Mouse (Mus musculus): ENCODE data around the gene Lmbr1l. TPM values are rescaled to one million over a fixed set of nuclear protein-coding genes. Genes with fewer than 3 reads are reported as not detected.

Gene Lmbr1l
- polyA plus RNA-seq, 1 experiment from 2014 or later: 13.4 TPM

- peak overlapping the region; percentile 79 for H3K9ac ChIP-seq (ENCODE audit: low read depth, low read length)
- ATAC-seq (ENCODE audit: low FRiP score) (peak; percentile 1; the same call in 1 of the 2 replicates), DNase-seq (ENCODE audit: low spot score) (no peak)
- no peaks in the 10 kb centered on the region for H3K27me3 ChIP-seq (ENCODE audit: control insufficient read depth, insufficient read depth, low read length)
- peaks cover 6% of the 10 kb centered on the region; the same call in 1 of the 2 replicates for H3K4me1 ChIP-seq (replicated peaks; ENCODE audit: control insufficient read depth, insufficient read depth, low read length)
- peaks cover 6% of the 10 kb centered on the region; the same call in 1 of the 2 replicates for H3K36me3 ChIP-seq (ENCODE audit: control insufficient read depth, insufficient read depth, low read length)
- peak overlapping the region; percentile 93; the same call in 1 of the 2 replicates for H3K27ac ChIP-seq (ENCODE audit: low read depth, low read length)
- H3K4me3 ChIP-seq (ENCODE audit: low read depth, low read length): peak overlapping the region; percentile 80
- H3K9me3 ChIP-seq (ENCODE audit: control insufficient read depth, low read length): no peaks in the 10 kb centered on the region
- H3K4me2 ChIP-seq (replicated peaks; ENCODE audit: low read depth, low read length): peak overlapping the region; percentile 69
- WGBS: under 1% methylated on average over 14 of the region's 14 CpGs
Measured at GRCm38 (mm10) chr15:98917091-98917490, 940 bp downstream of the Lmbr1l start.

- DNase-seq (ENCODE audit: low spot score) (no peak), ATAC-seq (ENCODE audit: low FRiP score) (no peak)
- H3K4me3 ChIP-seq (ENCODE audit: low read depth, low read length): peak overlapping the region; percentile 80
- H3K4me2 ChIP-seq (replicated peaks; ENCODE audit: low read depth, low read length): peak overlapping the region; percentile 69
- H3K27ac ChIP-seq (ENCODE audit: low read depth, low read length): no peak overlapping the region
- no peaks in the 10 kb centered on the region for H3K27me3 ChIP-seq (ENCODE audit: control insufficient read depth, insufficient read depth, low read length)
- 96% methylated on average over 4 of the region's 4 CpGs for WGBS
- H3K4me1 ChIP-seq (replicated peaks; ENCODE audit: control insufficient read depth, insufficient read depth, low read length): peaks cover 6% of the 10 kb centered on the region; the same call in 1 of the 2 replicates
- no peaks in the 10 kb centered on the region for H3K9me3 ChIP-seq (ENCODE audit: control insufficient read depth, low read length)
- H3K36me3 ChIP-seq (ENCODE audit: control insufficient read depth, insufficient read depth, low read length): peaks cover 14% of the 10 kb centered on the region; the same call in 1 of the 2 replicates
- H3K9ac ChIP-seq (ENCODE audit: low read depth, low read length): peak overlapping the region; percentile 79
Measured at GRCm38 (mm10) chr15:98916016-98916415, 2.0 kb downstream of the Lmbr1l start.

GRCm38 (mm10) chr15:98914903-98915302 lies 3.1 kb downstream of the Lmbr1l start:
- no peak for ATAC-seq (ENCODE audit: low FRiP score)
- H3K4me3 ChIP-seq (ENCODE audit: low read depth, low read length): no peak overlapping the region
- no peaks in the 10 kb centered on the region for H3K27me3 ChIP-seq (ENCODE audit: control insufficient read depth, insufficient read depth, low read length)
- H3K9me3 ChIP-seq (ENCODE audit: control insufficient read depth, low read length): no peaks in the 10 kb centered on the region
- WGBS: 95% methylated on average over 6 of the region's 6 CpGs
- no peak overlapping the region for H3K4me2 ChIP-seq (replicated peaks; ENCODE audit: low read depth, low read length)
- H3K9ac ChIP-seq (ENCODE audit: low read depth, low read length): no peak overlapping the region
- H3K4me1 ChIP-seq (replicated peaks; ENCODE audit: control insufficient read depth, insufficient read depth, low read length): peaks cover 6% of the 10 kb centered on the region; the same call in 1 of the 2 replicates
- H3K27ac ChIP-seq (ENCODE audit: low read depth, low read length): no peak overlapping the region
- DNase-seq (ENCODE audit: low spot score): no peak
- peaks cover 14% of the 10 kb centered on the region; the same call in 1 of the 2 replicates for H3K36me3 ChIP-seq (ENCODE audit: control insufficient read depth, insufficient read depth, low read length)

GRCm38 (mm10) chr15:98904692-98905091 lies 13.3 kb downstream of the Lmbr1l start:
- Histone ChIP-seq H3K4me3 (ENCODE audit: low read depth, low read length) (no peak overlapping the region), H3K9ac (ENCODE audit: low read depth, low read length) (no peak overlapping the region), H3K27me3 (ENCODE audit: control insufficient read depth, insufficient read depth, low read length) (no peaks in the 10 kb centered on the region), H3K4me2 (replicated peaks; ENCODE audit: low read depth, low read length) (no peak overlapping the region), H3K9me3 (ENCODE audit: control insufficient read depth, low read length) (no peaks in the 10 kb centered on the region), H3K36me3 (ENCODE audit: control insufficient read depth, insufficient read depth, low read length) (peaks cover 10% of the 10 kb centered on the region), H3K27ac (ENCODE audit: low read depth, low read length) (no peak overlapping the region), H3K4me1 (replicated peaks; ENCODE audit: control insufficient read depth, insufficient read depth, low read length) (0 out of 2 replicates have a peak, but pooled peaks cover 2% of the 10 kb centered on the region)
- WGBS: 28% methylated on average over 10 of the region's 10 CpGs
- no peak for ATAC-seq (ENCODE audit: low FRiP score)
- DNase-seq (ENCODE audit: low spot score): peak; percentile 81

- Histone ChIP-seq H3K9ac (ENCODE audit: low read depth, low read length) (no peak overlapping the region), H3K4me2 (replicated peaks; ENCODE audit: low read depth, low read length) (no peak overlapping the region), H3K27me3 (ENCODE audit: control insufficient read depth, insufficient read depth, low read length) (peaks cover 19% of the 10 kb centered on the region), H3K4me1 (replicated peaks; ENCODE audit: control insufficient read depth, insufficient read depth, low read length) (peaks cover 8% of the 10 kb centered on the region; the same call in 1 of the 2 replicates), H3K27ac (ENCODE audit: low read depth, low read length) (no peak overlapping the region), H3K4me3 (ENCODE audit: low read depth, low read length) (no peak overlapping the region), H3K36me3 (ENCODE audit: control insufficient read depth, insufficient read depth, low read length) (0 out of 2 replicates have a peak, but pooled peaks cover 2% of the 10 kb centered on the region), H3K9me3 (ENCODE audit: control insufficient read depth, low read length) (no peaks in the 10 kb centered on the region)
- WGBS: 94% methylated on average over 2 of the region's 2 CpGs
- DNase-seq (ENCODE audit: low spot score) (no peak), ATAC-seq (ENCODE audit: low FRiP score) (no peak)
Measured at GRCm38 (mm10) chr15:98902600-98902999, 15.4 kb downstream of the Lmbr1l start.

- H3K4me2 ChIP-seq (replicated peaks; ENCODE audit: low read depth, low read length): no peak overlapping the region
- 59% methylated on average over 1 of the region's 1 CpGs for WGBS
- H3K9ac ChIP-seq (ENCODE audit: low read depth, low read length): no peak overlapping the region
- H3K27ac ChIP-seq (ENCODE audit: low read depth, low read length): no peak overlapping the region
- ATAC-seq (ENCODE audit: low FRiP score) (no peak), DNase-seq (ENCODE audit: low spot score) (no peak)
- H3K4me1 ChIP-seq (replicated peaks; ENCODE audit: control insufficient read depth, insufficient read depth, low read length): peaks cover 8% of the 10 kb centered on the region; the same call in 1 of the 2 replicates
- H3K4me3 ChIP-seq (ENCODE audit: low read depth, low read length): no peak overlapping the region
- 0 out of 2 replicates have a peak, but pooled peaks cover 2% of the 10 kb centered on the region for H3K36me3 ChIP-seq (ENCODE audit: control insufficient read depth, insufficient read depth, low read length)
- no peaks in the 10 kb centered on the region for H3K9me3 ChIP-seq (ENCODE audit: control insufficient read depth, low read length)
- peaks cover 29% of the 10 kb centered on the region for H3K27me3 ChIP-seq (ENCODE audit: control insufficient read depth, insufficient read depth, low read length)
Measured at GRCm38 (mm10) chr15:98901530-98901929, 16.5 kb downstream of the Lmbr1l start.

- H3K4me1 ChIP-seq (replicated peaks; ENCODE audit: control insufficient read depth, insufficient read depth, low read length): peaks cover 25% of the 10 kb centered on the region
- H3K4me2 ChIP-seq (replicated peaks; ENCODE audit: low read depth, low read length): peak within 1 kb of the TSS; percentile 34
- DNase-seq (ENCODE audit: low spot score) (peak; percentile 53), ATAC-seq (ENCODE audit: low FRiP score) (no peak)
- H3K36me3 ChIP-seq (ENCODE audit: control insufficient read depth, insufficient read depth, low read length): no peaks in the 10 kb centered on the region
- WGBS: 1% methylated on average over 41 of the region's 41 CpGs
- H3K9me3 ChIP-seq (ENCODE audit: control insufficient read depth, low read length): no peaks in the 10 kb centered on the region
- H3K9ac ChIP-seq (ENCODE audit: low read depth, low read length): 0 out of 2 replicates have a peak within 1 kb of the TSS, but pooled peaks have one; percentile 15
- H3K27me3 ChIP-seq (ENCODE audit: control insufficient read depth, insufficient read depth, low read length): peaks cover 62% of the 10 kb centered on the region
- H3K27ac ChIP-seq (ENCODE audit: low read depth, low read length): no peak within 1 kb of the TSS
- H3K4me3 ChIP-seq (ENCODE audit: low read depth, low read length): peak within 1 kb of the TSS; percentile 20; the same call in 1 of the 2 replicates
Measured at GRCm38 (mm10) chr15:98897928-98898800, 19.9 kb downstream of the Lmbr1l start, which contains the start of gene Dhh. TSS of gene Dhh (minus strand) at chr15:98898540.

GRCm38 (mm10) chr15:98897495-98897894 lies 20.5 kb downstream of the Lmbr1l start:
- H3K27me3 ChIP-seq (ENCODE audit: control insufficient read depth, insufficient read depth, low read length): peaks cover 69% of the 10 kb centered on the region
- WGBS: 2% methylated on average over 10 of the region's 10 CpGs
- peak overlapping the region; percentile 34; the same call in 1 of the 2 replicates for H3K4me2 ChIP-seq (replicated peaks; ENCODE audit: low read depth, low read length)
- no peak overlapping the region for H3K27ac ChIP-seq (ENCODE audit: low read depth, low read length)
- DNase-seq (ENCODE audit: low spot score) (no peak), ATAC-seq (ENCODE audit: low FRiP score) (no peak)
- peaks cover 25% of the 10 kb centered on the region for H3K4me1 ChIP-seq (replicated peaks; ENCODE audit: control insufficient read depth, insufficient read depth, low read length)
- H3K36me3 ChIP-seq (ENCODE audit: control insufficient read depth, insufficient read depth, low read length): no peaks in the 10 kb centered on the region
- H3K9ac ChIP-seq (ENCODE audit: low read depth, low read length): 0 out of 2 replicates have a peak overlapping the region, but pooled peaks have one; percentile 15
- H3K9me3 ChIP-seq (ENCODE audit: control insufficient read depth, low read length): no peaks in the 10 kb centered on the region
- H3K4me3 ChIP-seq (ENCODE audit: low read depth, low read length): 0 out of 2 replicates have a peak overlapping the region, but pooled peaks have one; percentile 20
